Mouse (Mus musculus) frontal cortex, postnatal 10 days (tissue): ENCODE measurements around the gene Sult1b1.
"Not testable (repeated sequence)": the region's sequence is repeated elsewhere in the genome, so short reads cannot be mapped to it uniquely, and the experiment has no call there.

Experiments
- DNase-seq, 2 experiments: peaks; one replicate each; pipeline ENCODE4 v3.0.0; 2022; ENCODE audit warnings: low spot score in 2 of 2, mixed read lengths in 1 of 2

The Sult1b1 gene

GRCm38 (mm10) chr5:87538111-87538510 is at the start of gene Sult1b1:
Gene Sult1b1 (minus strand): TSS chr5:87538195.
- no peak for DNase-seq

- DNase-seq, result no peak
Observed at GRCm38 (mm10) chr5:87580389-87580788, 42.4 kb upstream of the Sult1b1 start.

- no peak for DNase-seq
Observed at GRCm38 (mm10) chr5:87574174-87574573, 36.2 kb upstream of the Sult1b1 start.

- DNase-seq, result no peak
Observed at GRCm38 (mm10) chr5:87573490-87573889, 35.5 kb upstream of the Sult1b1 start.

GRCm38 (mm10) chr5:87572781-87573180 is 34.8 kb upstream of the Sult1b1 start:
- DNase-seq, result no peak

- DNase-seq, result no peak
Observed at GRCm38 (mm10) chr5:87568845-87569244, 30.9 kb upstream of the Sult1b1 start, which contains the start of gene Sult1d1. Gene Sult1d1 (minus strand): TSS chr5:87569027.

GRCm38 (mm10) chr5:87567306-87567705 is 29.3 kb upstream of the Sult1b1 start:
- DNase-seq, result no peak

GRCm38 (mm10) chr5:87562966-87563365 is 25.0 kb upstream of the Sult1b1 start:
- DNase-seq, result no peak

GRCm38 (mm10) chr5:87562526-87562925 is 24.5 kb upstream of the Sult1b1 start:
- no peak for DNase-seq

GRCm38 (mm10) chr5:87560145-87560544 is 22.1 kb upstream of the Sult1b1 start:
- DNase-seq, result no peak

GRCm38 (mm10) chr5:87550935-87551334 is 12.9 kb upstream of the Sult1b1 start:
- DNase-seq, result no peak

GRCm38 (mm10) chr5:87535994-87536644 is 1.9 kb downstream of the Sult1b1 start:
- DNase-seq, result no peak

GRCm38 (mm10) chr5:87532288-87532687 is 5.7 kb downstream of the Sult1b1 start:
- no peak for DNase-seq

GRCm38 (mm10) chr5:87523561-87523960 is 14.4 kb downstream of the Sult1b1 start:
- DNase-seq, result not testable (repeated sequence)

GRCm38 (mm10) chr5:87505776-87506458 is 32.1 kb downstream of the Sult1b1 start:
- no peak for DNase-seq

- no peak for DNase-seq
Observed at GRCm38 (mm10) chr5:87502687-87503086, 35.3 kb downstream of the Sult1b1 start.

GRCm38 (mm10) chr5:87499341-87499740 is 38.7 kb downstream of the Sult1b1 start:
- DNase-seq, result no peak

- DNase-seq, result no peak
Observed at GRCm38 (mm10) chr5:87498936-87499335, 39.1 kb downstream of the Sult1b1 start.

GRCm38 (mm10) chr5:87490771-87491170 is 47.2 kb downstream of the Sult1b1 start, which contains the start of gene Ugt2a1:
Gene Ugt2a1 (minus strand): TSS chr5:87490871.
- no peak for DNase-seq

GRCm38 (mm10) chr5:87486706-87487105 is 51.3 kb downstream of the Sult1b1 start, which contains the start of gene Gm43638:
Gene Gm43638 (minus strand): TSS chr5:87486806.
- DNase-seq, result not testable (repeated sequence)

- no peak for DNase-seq
Observed at GRCm38 (mm10) chr5:87482160-87482559, 55.8 kb downstream of the Sult1b1 start, which contains the start of gene Ugt2a2. Gene Ugt2a2 (minus strand): TSS chr5:87482260.
